Mouse (Mus musculus) layer of hippocampus, adult 9-11 months (tissue): Measurements from ENCODE around the gene Sipa1l3.

Experiments
- DNase-seq: peaks from one replicate; pipeline ENCODE4 v3.0.0; 2022

The Sipa1l3 gene

DNA sequence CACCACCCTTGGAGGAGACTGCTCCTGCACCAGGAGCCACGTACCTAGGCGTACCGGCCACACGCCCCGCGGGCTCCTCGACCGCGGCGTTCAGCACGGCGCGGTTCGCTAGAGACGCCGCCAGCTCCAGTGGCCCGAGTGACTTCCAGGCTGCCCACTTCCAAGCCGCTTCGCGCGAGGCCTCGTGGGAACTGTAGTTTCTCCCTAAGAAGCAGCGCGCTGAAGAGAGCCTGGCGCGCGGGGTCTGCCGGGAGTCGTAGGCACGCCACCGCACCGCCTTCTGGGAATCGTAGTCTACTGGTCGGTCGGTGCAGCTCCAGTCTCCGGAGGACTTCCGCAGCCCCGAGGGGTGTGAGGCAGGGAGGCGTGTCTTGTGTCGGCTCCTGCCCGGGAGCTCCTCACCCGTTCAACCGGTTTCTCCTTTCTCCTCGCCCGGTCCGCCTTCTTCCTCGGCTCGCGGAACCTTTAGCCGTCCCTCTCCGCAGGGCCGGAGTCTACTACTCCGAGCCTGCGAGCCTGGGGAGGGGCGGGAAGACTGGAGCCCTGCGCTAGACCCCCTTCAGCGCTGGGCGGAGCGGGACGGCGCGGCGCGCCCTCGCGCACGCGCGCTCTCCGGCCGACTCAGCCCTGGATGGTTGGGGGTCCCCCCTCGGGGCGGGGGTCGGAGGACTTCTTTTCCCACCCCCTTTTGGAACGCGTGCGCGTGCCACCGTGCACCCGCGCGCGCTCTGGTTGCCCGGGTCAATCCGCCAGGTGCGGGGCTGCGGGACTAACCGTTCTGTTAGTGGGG, at the start of gene Sipa1l3:
Gene Sipa1l3, minus strand, starts transcription at position 221 of the 790 bp plus-strand sequence.
- peak; percentile 97 for DNase-seq

DNA sequence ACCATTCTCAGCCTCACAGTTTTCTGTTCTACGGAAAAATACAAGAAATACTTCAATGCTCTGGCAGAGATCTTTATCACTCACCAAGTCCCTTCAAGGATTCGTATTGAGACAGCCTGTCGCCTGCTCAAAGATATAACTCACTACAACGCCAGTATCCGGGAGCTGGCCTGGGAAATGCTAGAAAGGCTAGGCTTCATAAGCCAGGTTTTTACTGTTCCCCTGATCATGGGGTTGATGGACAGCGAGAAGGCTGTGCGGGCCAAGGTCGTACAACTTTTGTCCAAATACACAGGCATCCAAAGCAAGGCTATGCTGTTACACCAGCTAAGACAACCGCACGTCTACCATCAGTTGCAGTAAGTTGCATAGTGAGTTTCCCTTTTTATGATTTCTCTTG, 44.6 kb upstream of the Sipa1l3 start:
- no peak for DNase-seq

DNA sequence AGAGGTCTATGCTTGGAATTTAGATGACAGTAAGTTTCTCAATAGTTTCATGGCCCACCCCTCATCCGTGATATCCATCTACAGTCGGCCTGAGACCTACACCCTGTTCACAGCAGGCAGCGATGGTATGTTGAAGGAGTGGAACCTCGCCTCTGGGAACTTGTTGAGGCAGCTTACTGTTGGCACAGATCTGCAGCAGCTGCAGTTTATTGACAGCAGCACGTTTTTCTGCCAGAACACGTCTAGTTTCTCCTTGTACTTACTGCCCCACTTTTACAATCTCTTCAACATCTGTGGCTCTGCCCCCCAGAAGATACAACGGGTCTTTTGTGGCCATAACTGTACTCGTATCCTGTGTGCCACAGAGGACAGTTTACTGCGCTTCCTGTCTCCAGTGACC, 42.6 kb upstream of the Sipa1l3 start:
- DNase-seq = no peak

DNA sequence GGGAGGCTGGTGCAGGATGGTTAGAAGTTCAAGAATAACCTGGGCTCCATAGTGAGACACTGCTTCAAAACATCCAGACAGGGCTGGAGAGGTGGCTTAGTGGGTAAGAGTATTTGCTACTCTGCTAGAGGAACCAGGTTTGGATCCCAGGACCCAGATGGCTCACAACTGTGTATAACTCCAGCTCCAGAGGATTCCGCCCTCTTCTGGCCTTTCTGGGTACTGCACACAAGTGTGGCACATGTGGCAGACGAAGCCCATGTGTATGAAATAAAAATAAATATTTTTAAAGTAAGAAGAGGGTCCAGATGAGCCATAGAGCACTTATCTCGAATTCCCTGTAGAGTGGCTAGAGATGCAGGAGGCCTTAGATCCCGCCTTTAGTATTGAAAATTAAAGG, 40.8 kb upstream of the Sipa1l3 start:
- DNase-seq = no peak

DNA sequence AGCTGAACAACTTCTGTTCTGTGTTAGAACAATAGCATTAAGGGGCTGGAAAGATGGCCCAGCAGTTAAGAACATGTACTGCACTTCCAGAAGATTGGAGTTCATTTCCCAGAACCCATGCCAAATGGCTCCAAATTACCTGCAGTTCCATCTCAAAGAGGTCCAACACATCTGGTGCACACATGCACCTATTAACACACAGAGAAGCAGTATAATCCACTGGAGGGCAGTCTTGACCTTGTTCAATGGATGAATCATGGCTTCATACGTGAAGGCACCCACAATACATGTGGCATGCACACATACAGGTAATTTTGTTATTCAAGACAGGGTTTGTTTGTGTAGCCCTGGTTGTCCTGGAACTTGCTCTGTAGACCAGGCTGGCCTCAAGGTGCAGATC, 40.3 kb upstream of the Sipa1l3 start:
- no peak for DNase-seq

DNA sequence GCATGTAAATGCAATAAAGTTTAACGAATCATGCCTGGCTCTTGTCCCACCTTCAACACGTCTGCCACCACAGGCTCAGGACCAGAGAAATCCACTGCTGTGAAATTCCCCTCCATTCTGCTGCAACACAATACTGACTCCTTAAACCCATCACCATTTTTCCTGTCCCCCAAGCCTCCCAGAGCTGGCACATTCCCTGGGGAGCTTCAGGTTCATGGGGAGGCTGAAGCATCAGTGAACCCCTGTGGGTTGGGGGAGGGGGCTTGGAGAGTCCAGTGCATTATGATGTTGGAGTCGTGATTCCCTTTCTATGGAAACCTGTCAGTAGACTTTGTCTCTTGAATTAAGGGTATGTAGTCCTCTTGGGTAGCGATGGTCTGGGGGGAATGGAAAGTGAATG, 37.8 kb upstream of the Sipa1l3 start:
- no peak for DNase-seq

DNA sequence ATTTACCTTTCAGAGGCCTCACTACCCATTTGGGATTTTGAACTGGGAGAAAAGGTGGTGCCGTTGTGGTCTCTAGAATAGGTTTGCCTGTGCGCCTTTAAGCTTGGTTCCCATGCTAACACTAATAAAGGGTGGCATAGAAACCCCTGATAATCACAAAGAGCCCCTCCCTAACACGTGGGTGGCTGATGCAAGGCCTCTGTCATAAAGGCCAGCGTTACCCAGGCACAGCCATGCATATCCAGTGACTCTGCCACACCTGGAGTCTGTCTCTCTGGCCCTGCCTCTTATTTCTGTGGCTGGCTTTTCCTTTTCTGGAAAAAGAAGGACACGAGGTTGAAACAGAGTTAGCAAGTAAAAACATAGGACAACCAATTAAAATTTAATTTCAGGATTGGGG, 37.1 kb upstream of the Sipa1l3 start:
- no peak for DNase-seq

DNA sequence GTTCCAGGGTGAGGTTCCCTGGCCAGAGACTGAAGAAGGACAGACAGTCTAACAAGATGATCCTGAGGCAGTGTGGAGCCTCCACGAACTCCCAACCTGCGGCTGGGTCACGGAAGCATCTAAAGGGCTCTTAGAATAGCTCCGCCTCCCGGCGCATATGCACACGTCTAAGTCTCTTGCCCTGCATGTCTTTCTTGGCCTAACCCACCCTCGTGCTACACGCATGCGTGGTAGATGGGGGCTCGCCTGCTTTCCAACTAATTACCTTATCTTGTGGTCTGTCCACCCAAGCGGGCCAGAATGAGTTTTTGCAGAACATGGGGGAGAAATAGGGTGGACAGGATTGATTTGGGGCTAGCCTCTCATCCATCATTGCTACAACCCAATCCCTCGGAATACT, 36.6 kb upstream of the Sipa1l3 start:
- DNase-seq = no peak

DNA sequence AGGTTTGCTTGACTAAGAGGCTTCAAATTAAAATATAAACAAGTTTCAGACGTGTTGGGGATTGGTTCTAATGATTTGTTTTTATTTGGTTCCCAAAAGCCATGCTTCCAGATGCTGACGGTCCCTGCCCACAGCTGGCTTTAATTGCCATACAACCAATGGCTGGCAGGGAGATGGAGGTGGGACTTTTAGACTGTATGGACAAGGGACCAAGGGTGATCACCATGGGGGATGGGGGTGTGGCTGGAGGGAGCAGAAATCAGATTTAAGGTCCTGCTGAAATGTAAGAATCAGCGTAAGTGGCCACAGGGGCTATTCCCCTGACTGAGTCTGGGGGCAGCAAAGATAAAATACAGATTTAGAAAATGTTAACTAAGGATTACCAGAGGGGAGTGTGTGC, 32.2 kb upstream of the Sipa1l3 start:
- no peak for DNase-seq

DNA sequence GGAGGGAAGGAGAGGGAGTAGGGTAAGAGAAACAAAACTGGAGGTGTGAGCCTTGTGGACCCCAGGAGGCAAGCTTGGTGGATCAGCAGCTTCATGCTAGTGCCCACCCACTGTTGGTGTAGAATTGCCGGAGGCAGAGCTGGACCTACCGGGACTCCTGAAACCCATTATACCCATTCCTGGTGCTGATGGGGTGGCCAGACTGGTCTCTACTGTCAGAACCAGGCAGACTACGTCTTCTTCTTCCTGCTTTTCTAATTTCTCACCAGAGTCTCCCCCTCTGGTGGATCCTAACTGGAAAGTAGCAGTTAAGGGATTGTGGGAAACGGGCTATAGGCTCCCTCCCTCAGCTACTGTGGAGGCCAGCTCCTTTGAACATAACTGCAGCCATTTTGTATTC, 23.2 kb upstream of the Sipa1l3 start:
- DNase-seq = no peak

DNA sequence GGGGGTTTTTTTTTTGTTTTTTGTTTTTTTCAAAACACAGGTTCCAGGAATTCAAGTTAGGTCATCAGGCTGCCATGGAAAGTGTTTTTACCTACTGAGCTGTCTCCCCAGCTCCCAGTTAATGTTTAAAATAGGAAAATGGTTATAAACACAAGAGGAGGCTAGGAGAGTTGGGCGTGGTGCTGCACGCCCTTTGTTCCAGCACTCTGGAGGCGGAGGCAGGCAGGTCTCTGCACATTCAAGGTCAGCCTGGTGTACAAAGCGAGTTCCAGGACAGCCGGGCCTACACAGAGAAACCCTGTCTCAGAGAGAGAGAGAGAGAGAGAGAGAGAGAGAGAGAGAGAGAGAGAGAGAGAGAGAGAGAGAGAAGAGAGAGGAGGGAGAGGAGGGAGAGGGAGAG, 22.7 kb upstream of the Sipa1l3 start:
- no peak for DNase-seq

DNA sequence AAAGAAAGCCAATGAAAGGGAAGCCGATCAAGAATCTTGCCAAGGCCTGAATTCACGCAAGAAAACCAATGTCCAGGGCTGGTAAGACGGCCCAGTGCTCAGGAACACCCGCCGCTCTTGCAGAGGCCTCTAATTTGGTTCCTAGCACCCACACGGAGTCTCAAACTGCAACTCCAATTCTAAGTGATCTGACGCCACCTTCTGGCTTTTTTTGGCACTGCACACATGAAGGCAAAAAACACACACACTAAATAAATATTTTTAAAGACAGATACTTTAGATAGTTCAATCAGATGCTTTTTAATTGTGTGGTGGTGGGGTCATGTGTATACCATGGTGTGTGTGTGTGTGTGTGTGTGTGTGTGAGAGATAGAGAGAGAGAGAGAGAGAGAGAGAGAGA, 22.2 kb upstream of the Sipa1l3 start:
- no peak for DNase-seq

DNA sequence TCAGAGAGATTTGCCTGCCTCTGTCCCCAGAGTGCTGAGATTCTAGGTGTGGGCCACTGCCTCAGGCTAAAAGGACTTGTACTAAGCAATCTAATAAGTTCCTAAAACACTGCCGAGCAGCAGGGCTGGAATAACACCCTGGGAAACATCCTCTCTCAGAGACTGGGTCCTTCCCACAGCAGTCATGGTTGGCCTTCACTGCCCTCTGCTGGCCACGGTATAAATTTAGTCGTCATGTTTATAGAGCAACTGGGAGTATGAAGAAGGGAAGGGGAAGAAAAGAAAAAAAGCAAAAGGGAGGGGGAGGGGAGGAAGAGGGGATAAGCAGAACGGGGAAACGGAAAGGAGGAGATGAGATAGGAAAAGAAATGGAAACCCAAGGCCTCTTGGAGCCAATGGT, 5.3 kb upstream of the Sipa1l3 start:
- peak; percentile 75 for DNase-seq

DNA sequence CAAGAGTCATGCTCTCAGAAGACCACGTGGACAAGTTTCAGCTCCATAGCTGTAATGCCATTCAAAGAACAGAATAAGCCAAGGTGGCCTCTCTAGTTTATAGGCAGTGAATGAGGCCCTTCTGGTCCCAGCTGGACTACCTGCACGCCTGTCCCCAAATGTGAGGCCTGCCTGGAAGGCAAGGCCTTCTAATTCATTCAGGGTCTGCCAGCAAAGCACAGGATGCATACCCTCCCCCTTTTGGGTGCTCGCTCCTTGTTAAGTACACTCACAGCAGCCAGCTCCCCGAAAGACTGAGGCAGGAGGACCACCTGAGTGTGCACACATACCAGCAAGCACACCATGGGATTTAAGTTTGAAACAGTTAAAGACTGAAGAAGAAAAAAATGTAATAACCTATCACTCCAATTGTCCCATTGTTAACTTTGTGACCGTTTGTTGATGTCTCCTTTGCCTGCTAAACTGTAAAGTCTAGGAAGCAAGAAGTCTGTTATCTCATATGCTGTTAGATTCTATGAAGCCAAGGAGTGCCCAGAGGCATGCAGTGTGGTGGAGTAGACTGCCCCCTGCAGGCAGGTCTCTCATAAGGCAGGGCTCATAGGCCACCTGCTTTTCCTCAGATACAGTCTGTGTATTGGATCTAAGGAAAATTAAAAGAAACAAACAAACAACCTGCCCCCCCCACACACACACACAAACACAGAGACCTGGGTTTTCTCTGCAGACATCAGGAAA, 3.6 kb upstream of the Sipa1l3 start:
- peak; percentile 82 for DNase-seq

DNA sequence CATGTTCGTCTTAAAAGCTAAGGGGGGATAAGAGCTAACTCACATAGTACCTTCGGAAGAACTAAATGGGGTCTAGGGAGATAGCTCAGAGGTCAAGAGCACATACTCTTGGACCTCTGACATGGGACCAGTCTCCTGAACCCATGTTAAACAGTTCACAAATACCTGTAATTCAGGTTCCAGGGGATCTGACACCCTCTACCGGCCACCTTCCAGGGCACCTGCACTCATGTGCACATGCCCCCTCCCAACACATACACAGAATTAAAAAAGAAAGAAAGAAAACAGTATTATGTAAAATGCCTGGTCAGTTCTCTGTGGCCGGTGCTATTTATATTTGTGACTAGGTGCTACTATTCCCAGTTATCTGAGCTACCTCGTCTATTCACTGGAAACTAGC, 2.9 kb upstream of the Sipa1l3 start:
- DNase-seq = no peak

DNA sequence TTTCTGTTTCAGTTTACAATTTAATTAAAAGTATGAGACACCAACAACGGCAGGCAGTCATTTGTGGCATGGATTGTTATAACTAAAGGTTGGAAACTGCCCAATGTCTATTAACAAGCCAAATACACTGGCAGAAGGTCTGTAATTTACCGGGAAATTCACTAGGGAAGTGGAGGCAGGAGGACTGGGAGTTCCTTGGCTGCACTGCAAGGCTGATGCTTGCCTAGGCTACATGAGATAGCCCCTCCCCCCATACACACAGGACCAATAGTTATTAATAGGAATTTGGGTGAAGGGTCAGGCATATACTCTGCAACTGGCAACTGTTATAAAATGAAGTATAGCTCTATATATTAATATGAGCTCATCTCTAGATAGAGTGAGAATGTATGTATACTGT, 2.4 kb upstream of the Sipa1l3 start:
- no peak for DNase-seq

DNA sequence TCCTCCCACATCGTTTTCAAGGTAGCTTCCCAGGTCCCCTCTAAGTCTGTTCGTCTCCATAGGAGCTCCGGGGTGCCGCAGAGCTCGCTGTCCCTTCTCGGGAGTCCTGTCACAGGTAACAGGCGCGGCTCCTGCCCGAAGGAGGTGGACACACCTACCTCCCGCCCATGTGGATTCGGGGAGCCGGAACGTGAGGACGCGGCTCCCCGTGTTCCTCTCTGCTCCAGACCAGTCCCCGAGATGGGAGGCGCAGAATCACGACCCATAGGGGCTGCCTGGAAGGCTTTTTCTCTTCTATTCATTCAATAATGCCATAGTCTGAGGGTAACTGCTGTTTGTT, 740 bp upstream of the Sipa1l3 start:
- peak; percentile 30 for DNase-seq

DNA sequence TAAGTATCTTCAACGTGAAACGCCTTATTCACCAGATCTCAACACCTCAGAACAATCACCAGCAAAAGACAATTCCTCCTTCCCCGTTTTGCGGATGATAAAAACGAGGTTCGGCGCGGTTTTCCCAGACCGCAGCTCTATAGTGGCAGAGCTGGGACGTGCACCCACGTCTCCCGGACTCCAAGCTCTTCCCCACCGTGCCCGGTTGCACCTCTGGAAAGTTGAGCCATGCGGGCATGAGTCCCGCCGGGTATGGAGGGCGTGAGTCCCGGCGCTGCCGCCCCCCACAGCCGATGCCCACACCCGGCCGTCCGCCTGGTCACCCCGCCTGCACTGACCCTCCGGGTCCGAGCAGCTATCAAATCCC, 404 bp downstream of the Sipa1l3 start:
- DNase-seq = no peak

DNA sequence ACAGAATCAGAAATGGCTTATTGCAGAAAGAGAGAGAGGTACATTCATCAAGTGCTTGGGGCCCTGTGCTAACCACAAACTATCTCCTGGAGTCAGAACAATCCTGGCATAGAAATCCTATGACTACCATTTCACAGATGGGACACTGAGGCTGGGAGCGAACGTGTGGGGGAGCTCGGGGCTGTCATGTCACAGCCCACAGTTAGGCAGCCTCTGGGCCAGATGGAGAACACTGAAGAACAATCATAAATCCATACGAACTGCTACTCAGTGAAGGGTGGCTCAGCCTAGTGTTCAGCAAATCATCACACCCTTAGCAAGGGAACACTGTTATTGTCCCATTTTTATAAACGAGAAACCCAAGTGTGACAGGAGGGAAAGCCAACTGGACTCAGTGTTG, 1.3 kb downstream of the Sipa1l3 start:
- peak; percentile 83 for DNase-seq

DNA sequence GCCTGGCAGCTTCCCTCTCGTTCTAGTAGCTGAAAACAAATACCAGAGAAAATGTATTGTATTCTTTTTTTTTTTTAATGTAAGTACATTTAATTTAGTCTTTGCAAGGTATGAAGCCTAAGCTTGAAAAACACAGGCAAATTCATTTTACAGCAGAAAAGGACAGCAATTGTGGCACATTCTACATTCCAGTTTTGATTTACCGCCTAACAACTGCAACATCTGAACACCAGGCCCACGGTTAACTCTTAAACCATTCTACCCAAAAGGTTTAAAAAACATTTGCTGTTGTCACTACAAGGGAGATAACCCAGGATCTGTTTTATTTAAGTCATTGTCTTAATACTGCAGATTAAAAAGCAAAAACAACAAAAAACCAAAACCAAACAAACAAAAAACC, 2.8 kb downstream of the Sipa1l3 start:
- DNase-seq = no peak

DNA sequence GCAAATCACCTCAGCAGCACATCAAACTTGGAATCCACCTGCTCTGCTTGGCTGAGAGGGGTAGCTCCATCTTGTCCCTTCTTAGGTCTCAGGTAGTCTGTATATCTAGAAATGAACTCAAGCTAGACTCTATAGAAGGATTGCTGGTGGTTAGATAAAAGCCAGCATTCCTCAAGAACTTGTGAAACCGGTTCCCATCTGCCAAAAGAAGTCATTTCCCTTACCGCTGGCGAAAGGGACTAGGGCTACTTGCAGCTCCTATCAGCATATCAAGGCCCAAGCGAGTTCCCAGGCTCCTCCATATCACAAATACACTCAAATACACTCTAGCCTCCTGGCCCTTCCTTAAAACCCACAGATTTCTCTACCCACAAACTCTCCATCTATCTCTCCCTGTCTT, 5.7 kb downstream of the Sipa1l3 start:
- DNase-seq = no peak

DNA sequence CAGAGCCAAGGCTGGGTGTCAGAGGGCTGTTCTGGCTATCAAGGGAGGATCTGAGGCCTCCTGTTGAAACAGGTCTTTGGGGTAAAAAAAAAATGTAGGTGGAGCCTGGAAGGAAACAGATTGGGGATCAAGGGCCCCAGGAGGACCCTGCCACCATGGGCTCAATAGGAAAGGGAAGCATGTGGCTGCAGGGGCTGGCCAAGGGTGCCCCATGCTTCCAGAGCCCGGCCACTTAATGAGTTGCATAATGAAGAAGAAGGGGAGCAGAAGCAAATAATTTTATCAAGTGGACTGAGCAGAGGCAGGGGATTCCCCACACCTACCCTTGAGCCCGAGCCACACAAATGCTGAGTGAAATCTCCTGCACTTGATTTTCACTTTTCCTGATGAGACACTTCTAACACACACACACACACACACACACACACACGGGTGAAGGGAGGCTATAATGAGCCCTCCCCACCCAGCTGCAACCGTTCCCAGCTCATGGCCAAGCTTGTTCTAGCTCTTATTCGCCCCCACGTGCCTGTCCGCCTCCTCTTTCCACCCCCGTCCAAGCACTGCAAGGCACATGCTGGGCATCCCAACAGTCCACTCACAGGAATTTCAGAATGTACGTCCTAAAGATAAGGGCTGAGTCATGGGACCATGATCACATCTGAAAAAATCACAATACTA, 6.7 kb downstream of the Sipa1l3 start:
- no peak for DNase-seq

DNA sequence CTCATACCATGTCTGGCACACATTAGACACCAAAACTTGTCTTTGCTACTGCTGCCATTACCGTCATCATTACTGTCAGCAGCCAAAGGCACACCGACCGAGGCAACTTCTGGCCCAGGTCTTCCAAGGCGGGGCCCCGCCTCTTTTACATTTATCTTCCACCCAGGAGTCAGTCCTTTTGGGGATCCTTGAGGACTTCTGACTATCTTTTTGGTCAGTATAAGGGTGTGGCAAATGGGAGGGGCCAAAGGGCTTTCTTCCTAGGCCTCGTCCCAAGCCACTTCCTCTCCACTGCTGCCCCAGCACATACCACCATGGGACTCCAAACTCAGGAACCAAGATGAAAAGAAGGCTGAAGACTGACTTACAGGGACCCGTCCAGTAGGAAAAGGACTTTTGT, 9.9 kb downstream of the Sipa1l3 start:
- no peak for DNase-seq
